ENCODE assay signal across 17 mouse cellular contexts in the genomic region with DNA sequence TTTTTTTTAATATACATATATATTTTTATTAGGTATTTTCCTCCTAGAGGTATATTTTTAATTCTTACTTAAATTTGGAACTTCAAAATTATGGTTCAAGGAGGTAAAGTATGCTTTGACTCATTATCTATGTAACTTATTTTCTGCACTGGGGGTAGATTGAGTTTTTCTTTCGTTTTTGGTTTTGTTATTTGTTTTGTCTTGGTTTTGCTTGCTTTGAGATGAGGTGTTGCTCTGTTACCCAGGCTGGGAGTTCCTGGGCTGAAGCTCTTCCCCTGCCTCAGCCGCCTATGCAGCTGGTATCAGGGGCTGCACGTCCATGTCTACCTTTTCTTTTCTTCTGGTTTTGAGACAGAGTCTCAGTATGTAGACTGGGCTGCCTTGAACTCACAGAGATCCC.
A peak's percentile ranks its signal among the peaks of the same experiment; 100 is the strongest.
DNase-seq lines count a peak whose midpoint lies in the region; ATAC-seq lines count a peak whose summit lies in the region.
"Had no signal": no experiment of that assay in that cellular context is flagged by ENCODE, and none has a peak within 500 bp of the region (broad histone marks: within the 10 kb centered on the region; RNA-seq: fewer than 3 reads in every experiment).

No protein-coding gene starts in this region.

- DNase-seq in A20 (ENCODE audit: low read depth, low spot score), result peak; percentile 49
- DNase-seq in lung, postnatal 4 days, result no peak
- DNase-seq in ovary, postnatal 36 days (ENCODE audit: low spot score), result no peak
- DNase-seq: adrenal gland, adult 2 months; adrenal gland, postnatal 10 days; adrenal gland, postnatal 25 days; cerebellum, adult 11 months; cerebellum, adult 18-20 months; cerebellum, adult 8-10 months; cerebellum, postnatal 25 days had no signal

- peak; percentile 67 for ATAC-seq in CD4-positive, CD25-positive, alpha-beta regulatory T cell, adult 4 months
- peak; percentile 65 for ATAC-seq in activated CD4-positive, CD25-positive, alpha-beta regulatory T cell, adult 4 months
- peak; percentile 55 for ATAC-seq in inflammation-experienced regulatory T-cells, adult 6 months
- ATAC-seq in frontal cortex, adult (ENCODE audit: low TSS enrichment), result no peak
- ATAC-seq: forebrain, embryonic 13.5 days; forebrain, embryonic 16.5 days; Patski had no signal
